Mouse (Mus musculus) G1E (cell line): Measurements from ENCODE around the gene Ovca2.

Source experiments
- CTCF ChIP-seq: IDR thresholded peaks from 2 replicates; pipeline ENCODE4 v1.5.1; 2012; ENCODE audit warnings: low read depth, low read length, inconsistent platforms, mixed read lengths
- GATA1 ChIP-seq: IDR thresholded peaks from 2 replicates; pipeline ENCODE4 v1.6.1; 2012; ENCODE audit warnings: borderline replicate concordance, low read length, inconsistent platforms, mixed read lengths
- GATA2 ChIP-seq: IDR thresholded peaks from 2 replicates; pipeline ENCODE4 v1.6.1; 2012; ENCODE audit warnings: low read depth, low read length, inconsistent platforms, borderline replicate concordance
- POLR2AphosphoS5 ChIP-seq: IDR thresholded peaks from 2 replicates; pipeline ENCODE4 v1.6.1; 2012; ENCODE audit warnings: low read depth, low read length, inconsistent platforms; ENCODE audit not compliant: insufficient replicate concordance
- TAL1 ChIP-seq: conservative IDR thresholded peaks from 2 replicates; pipeline ENCODE4 v1.6.1; 2012; ENCODE audit warnings: low read depth, low read length, inconsistent platforms, mixed read lengths

GRCm38 (mm10) chr11:75150346-75150745 is 28.3 kb downstream of the Ovca2 start:
- TF ChIP-seq CTCF: no peak
- TF ChIP-seq GATA2: no peak
- TF ChIP-seq TAL1: no peak
- no peak for TF ChIP-seq GATA1
- no peak for TF ChIP-seq POLR2AphosphoS5
